Mouse (Mus musculus) midbrain, embryonic 13.5 days (tissue): ENCODE measurements around the gene Vmn2r33. TPM values are rescaled to one million over a fixed set of nuclear protein-coding genes. Genes with fewer than 3 reads are reported as not detected.
"Not testable (repeated sequence)": the region's sequence is repeated elsewhere in the genome, so short reads cannot be mapped to it uniquely, and the experiment has no call there.

Source experiments
- ATAC-seq: fragments of 200-750 bp; cut with Nextera tagmentation; 2 replicates; pipeline ENCODE4 v1.8.0; 2017; ENCODE audit warnings: mild to moderate bottlenecking, moderate TSS enrichment, moderate library complexity
- H3K27ac ChIP-seq: fragments of 300-500 bp; sonication (generic); 2 replicates; pipeline ENCODE4 v1.5.1; 2015; ENCODE audit warnings: inconsistent platforms, mild to moderate bottlenecking, moderate library complexity
- H3K27me3 ChIP-seq: fragments of 300-500 bp; sonication (generic); 2 replicates; pipeline ENCODE4 v1.6.1; 2015; ENCODE audit warnings: mild to moderate bottlenecking, inconsistent platforms
- H3K36me3 ChIP-seq: fragments of 300-500 bp; sonication (generic); 2 replicates; pipeline ENCODE4 v1.6.1; 2015; ENCODE audit warnings: mild to moderate bottlenecking, inconsistent platforms
- H3K4me1 ChIP-seq: fragments of 300-500 bp; sonication (generic); replicated peaks from 2 replicates; pipeline ENCODE4 v1.6.1; 2015; ENCODE audit warnings: inconsistent platforms
- H3K4me2 ChIP-seq: fragments of 300-500 bp; sonication (generic); replicated peaks from 2 replicates; pipeline ENCODE4 v1.6.1; 2015; ENCODE audit warnings: moderate library complexity, mild to moderate bottlenecking, inconsistent platforms
- H3K4me3 ChIP-seq: fragments of 300-500 bp; sonication (generic); replicated peaks from 2 replicates; pipeline ENCODE4 v1.5.1; 2015; ENCODE audit warnings: mild to moderate bottlenecking, inconsistent platforms
- H3K9ac ChIP-seq: fragments of 300-500 bp; sonication (generic); replicated peaks from 2 replicates; pipeline ENCODE4 v1.6.1; 2015; ENCODE audit warnings: mild to moderate bottlenecking, inconsistent platforms
- H3K9me3 ChIP-seq: fragments of 300-500 bp; sonication (generic); 2 replicates; pipeline ENCODE4 v1.6.1; 2016; ENCODE audit warnings: mild to moderate bottlenecking, inconsistent platforms
- polyA plus RNA-seq: library from polyadenylated mRNA; unstranded; fragments of >200 nt; fragmentation: Nextera tagmentation; extraction: Ambion mirVana; gene quantifications from 2 replicates; pipeline ENCODE4 v1.2.1, GENCODE M21; 2015

Gene Vmn2r33
- not detected in 2 replicates for polyA plus RNA-seq

- H3K4me2 ChIP-seq, ATAC-seq, H3K27ac ChIP-seq, H3K36me3 ChIP-seq, H3K27me3 ChIP-seq, H3K4me1 ChIP-seq, H3K9me3 ChIP-seq, H3K9ac ChIP-seq, H3K4me3 ChIP-seq: not testable (repeated sequence)
Measured at GRCm38 (mm10) chr7:7566686-7567085, at the start of gene Vmn2r33. TSS of gene Vmn2r33 (minus strand) at chr7:7566786.

Other genes starting within 250 kb of the Vmn2r33 start
- not detected in 2 replicates for gene Vmn2r30, start 229.2 kb downstream of the Vmn2r33 start, polyA plus RNA-seq
- not detected in 2 replicates for gene Gm45783, start 192.2 kb downstream of the Vmn2r33 start, polyA plus RNA-seq
- not detected in 2 replicates for gene Vmn2r31, start 167.1 kb downstream of the Vmn2r33 start, polyA plus RNA-seq
- not detected in 2 replicates for gene Vmn2r32, start 86.8 kb downstream of the Vmn2r33 start, polyA plus RNA-seq
- gene Vmn2r34, start 122.7 kb upstream of the Vmn2r33 start, polyA plus RNA-seq: not detected in 2 replicates